Mouse (Mus musculus) left cerebral cortex, postnatal 25 days (tissue): ENCODE results near the gene Hibadh. TPM values are rescaled to one million over a fixed set of nuclear protein-coding genes. Genes with fewer than 3 reads are reported as not detected.
A peak's percentile ranks its signal among the peaks of the same experiment; 100 is the strongest.

Source experiments
- DNase-seq, 2 experiments: peaks; one replicate each; pipeline ENCODE4 v3.0.0; 2022; ENCODE audit warnings: low spot score in 2 of 2, mixed read lengths in 1 of 2
- intact Hi-C: fragments of 180-260 bp; cut with DNase I; formaldehyde crosslinking; loops from one replicate; pipeline ENCODE4 v1.15.1; 2025
- total RNA-seq, 2 experiments: library from RNA; stranded (reverse); gene quantifications; 2 replicates each; pipeline ENCODE4 v1.2.3; 2021

Gene Hibadh
- total RNA-seq, 2 experiments from 2014 or later, result 40.0 to 47.9 TPM

- DNase-seq, result no peak
- intact Hi-C loops, result loop anchor here (5.0 kb wide), 1 partner anchor 71 kb away; the partner anchor contains the start of gene Tax1bp1
Measured at GRCm38 (mm10) chr6:52641076-52641475, 887 bp upstream of the Hibadh start.

- intact Hi-C loops, result loop anchor here (5.0 kb wide), 1 partner anchor 73 kb away; the partner anchor contains the start of gene Tax1bp1
- peak in 1 of 2 experiments; percentile 24 for DNase-seq
Measured at GRCm38 (mm10) chr6:52639546-52640223, 504 bp downstream of the Hibadh start.

DNA sequence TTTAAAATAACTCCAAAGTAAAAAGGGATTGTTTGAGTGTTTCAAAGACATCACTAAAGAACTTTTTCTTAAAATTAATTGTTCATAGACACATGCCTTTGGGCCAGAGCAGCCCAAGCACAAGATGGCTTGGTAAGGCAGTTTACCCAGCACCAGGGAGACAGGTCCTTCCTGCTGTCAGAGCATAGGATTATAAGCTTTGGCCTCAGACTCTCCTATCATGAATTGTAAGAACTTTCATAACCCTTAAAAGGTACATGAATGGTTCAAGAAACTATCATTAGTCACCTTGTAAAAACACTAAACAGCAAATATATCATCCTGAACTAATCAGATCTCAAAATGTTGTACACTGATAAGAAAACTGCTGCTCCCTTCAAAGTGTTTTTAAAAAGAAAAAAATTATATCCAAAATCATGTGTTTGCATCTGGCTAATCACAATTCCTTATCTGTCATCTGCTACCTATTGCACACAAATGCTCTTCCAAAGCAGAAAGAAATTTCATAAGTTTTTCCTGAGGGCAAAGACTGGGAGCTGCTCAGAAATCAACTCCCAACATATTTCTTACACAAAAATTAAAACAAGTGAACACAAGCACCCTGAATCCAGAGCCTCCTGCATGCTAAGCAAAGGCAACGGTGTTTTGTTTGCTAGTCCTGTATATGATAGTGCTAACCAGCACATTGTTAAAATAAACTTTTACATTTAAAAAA, 1.6 kb downstream of the Hibadh start:
- intact Hi-C loops, result no loop called here
- no peak for DNase-seq

DNA sequence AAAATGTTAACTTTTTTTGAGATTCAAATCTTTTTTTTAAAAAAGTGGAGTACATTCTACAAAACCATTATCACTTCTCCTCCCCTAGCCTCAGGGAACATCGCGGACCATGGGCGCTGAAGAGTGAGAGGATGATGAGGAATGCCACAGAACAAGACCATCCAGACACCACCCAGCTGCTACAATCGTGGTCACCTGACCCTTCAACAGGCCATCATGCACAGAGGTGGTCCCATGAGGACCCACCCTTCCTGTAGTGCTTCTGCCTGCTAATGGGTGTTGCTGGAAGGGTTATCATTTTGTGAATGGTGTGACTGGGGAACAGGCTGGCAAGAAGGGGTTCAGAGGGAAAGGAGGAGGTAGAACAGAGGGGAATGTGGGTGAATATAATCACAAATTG, 2.9 kb downstream of the Hibadh start:
- intact Hi-C loops, result no loop called here
- no peak for DNase-seq

DNA sequence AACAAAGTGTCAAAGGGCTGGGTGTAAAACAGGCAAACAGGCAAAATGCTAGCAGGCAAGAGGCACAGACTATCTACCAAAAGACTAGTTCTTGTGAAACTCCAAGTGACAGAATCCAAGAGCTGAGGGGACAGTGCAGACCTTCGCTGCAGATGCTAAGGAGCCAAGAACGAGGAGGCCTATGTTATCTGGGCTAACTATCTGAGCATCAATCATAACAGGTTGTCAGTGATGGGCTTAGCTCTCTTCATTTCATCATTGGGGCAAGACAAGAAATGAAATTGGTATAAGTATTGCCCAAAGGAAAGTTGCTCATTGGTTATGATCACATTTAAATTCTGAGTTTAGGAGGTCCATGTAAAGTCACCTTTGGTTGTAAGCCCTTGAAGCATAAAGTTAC, 4.8 kb downstream of the Hibadh start:
- DNase-seq, result no peak
- intact Hi-C loops, result no loop called here

DNA sequence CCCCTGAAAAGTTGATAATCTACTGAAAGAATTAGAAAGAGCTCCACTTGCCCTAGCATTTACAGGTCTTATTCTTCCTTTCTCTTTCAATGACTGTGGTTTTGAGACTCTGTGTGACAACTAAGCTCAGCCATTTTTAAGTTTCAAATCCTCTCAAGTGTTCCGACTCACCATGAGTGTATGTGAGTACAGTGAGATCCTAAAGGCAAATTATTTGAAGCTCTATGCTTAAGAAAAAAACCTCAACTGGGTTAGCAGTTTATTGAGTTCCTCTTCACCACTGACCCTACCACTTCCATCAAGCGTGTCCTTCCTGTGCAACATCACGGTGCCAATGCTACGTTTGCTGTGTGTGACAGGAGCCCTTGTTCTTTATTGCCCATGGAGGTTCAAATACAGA, 9.6 kb downstream of the Hibadh start:
- intact Hi-C loops, result no loop called here

GRCm38 (mm10) chr6:52629180-52629579, 11.0 kb downstream of the Hibadh start:
- intact Hi-C loops, result no loop called here
- no peak for DNase-seq

More for the DNA sequence above, 9.6 kb downstream of the Hibadh start:
- no peak for DNase-seq

DNA sequence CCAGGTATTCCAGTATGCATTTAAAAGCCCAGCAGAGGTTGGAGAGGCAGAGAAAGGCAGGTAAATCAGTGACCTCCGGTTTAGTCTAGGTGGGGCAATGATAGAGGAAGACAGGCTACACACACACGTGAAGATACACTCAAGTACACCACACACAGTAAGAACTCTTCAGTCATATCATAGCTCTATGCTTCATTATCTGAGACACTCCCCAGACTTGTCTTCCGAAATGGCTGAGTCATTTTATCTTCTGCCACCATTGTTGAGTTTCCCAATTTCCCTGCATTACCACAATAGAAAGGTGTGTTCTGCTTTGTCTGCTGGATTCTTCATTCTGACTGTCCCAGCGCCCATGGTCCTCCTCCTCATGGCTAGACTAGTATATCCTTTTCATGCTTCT, 13.5 kb downstream of the Hibadh start:
- DNase-seq, result no peak
- intact Hi-C loops, result no loop called here

GRCm38 (mm10) chr6:52623741-52624140, 16.4 kb downstream of the Hibadh start:
- intact Hi-C loops, result no loop called here
- DNase-seq, result no peak

- no peak for DNase-seq
- intact Hi-C loops, result no loop called here
Measured at GRCm38 (mm10) chr6:52621731-52622480, 18.3 kb downstream of the Hibadh start.

GRCm38 (mm10) chr6:52620090-52620489, 20.1 kb downstream of the Hibadh start:
- DNase-seq, result no peak
- intact Hi-C loops, result no loop called here

DNA sequence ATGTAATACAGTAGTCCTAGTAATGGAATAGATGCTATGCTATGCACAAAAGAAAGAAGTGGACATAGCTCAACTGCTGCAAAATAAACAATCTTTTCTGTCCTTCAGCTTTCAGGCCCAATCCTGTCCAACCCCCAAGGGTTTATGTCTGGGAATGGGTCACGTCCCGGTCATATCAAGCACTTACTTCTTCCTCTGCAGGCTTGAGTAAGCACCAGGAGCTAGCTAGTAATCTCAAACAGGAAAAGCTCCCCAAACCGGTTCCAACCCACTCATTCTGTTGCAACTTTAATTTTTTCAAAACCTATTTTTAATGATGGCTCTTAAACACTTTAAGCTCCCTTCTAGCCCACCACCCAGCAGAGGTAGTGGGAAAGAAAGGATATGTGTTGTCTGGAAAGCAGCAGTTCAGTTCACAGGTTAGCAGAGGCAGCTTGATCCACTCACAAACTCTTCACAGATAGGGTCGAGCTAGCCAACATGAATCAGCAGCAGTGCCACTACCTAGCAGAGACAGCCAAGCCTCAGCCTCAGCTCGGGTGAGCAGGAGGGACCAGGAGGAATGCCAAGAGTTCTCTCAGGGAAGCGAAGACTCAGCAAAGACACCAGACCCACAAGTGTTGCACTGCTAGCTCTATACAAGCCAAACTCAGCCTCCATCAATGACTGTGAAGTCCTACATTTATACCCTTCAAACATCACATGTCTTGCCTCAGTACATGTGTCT, 30.4 kb downstream of the Hibadh start:
- intact Hi-C loops, result loop anchor here (10.0 kb wide), 1 partner anchor 225 kb away; no protein-coding TSS in a partner anchor
- peak in 1 of 2 experiments; percentile 14 for DNase-seq

- no peak for DNase-seq
- intact Hi-C loops, result loop anchor here (10.0 kb wide), 1 partner anchor 227 kb away; no protein-coding TSS in a partner anchor
Measured at GRCm38 (mm10) chr6:52608121-52608520, 32.1 kb downstream of the Hibadh start.

DNA sequence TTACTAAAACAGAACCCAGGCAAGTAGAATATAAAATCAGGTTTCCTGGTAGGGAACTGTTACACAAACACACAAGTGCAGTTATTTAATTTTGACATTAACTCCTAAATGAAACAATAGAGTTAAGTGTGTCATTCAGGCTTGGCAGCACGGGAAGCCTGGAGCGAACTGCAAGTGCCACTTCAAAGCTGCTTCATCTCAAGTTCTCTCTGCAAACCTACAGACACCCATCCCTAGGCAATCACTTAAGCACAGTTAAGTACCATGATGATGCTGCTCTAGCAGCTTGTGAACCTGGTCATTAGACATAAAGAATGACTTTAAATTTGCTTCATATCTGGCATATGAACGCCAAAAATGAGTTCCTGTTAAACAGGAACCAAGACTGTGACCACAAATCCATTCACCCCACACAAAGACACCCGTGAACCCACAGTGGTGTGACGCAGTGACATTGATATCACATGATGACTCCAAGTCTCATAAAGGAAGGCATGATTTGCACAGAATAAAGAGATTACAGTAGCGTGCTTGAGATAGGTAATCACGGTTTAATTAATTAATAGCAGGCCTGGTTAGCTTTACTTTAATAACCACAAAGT, 33.3 kb downstream of the Hibadh start:
- no peak for DNase-seq
- intact Hi-C loops, result loop anchor here (10.0 kb wide), 1 partner anchor 228 kb away; no protein-coding TSS in a partner anchor

DNA sequence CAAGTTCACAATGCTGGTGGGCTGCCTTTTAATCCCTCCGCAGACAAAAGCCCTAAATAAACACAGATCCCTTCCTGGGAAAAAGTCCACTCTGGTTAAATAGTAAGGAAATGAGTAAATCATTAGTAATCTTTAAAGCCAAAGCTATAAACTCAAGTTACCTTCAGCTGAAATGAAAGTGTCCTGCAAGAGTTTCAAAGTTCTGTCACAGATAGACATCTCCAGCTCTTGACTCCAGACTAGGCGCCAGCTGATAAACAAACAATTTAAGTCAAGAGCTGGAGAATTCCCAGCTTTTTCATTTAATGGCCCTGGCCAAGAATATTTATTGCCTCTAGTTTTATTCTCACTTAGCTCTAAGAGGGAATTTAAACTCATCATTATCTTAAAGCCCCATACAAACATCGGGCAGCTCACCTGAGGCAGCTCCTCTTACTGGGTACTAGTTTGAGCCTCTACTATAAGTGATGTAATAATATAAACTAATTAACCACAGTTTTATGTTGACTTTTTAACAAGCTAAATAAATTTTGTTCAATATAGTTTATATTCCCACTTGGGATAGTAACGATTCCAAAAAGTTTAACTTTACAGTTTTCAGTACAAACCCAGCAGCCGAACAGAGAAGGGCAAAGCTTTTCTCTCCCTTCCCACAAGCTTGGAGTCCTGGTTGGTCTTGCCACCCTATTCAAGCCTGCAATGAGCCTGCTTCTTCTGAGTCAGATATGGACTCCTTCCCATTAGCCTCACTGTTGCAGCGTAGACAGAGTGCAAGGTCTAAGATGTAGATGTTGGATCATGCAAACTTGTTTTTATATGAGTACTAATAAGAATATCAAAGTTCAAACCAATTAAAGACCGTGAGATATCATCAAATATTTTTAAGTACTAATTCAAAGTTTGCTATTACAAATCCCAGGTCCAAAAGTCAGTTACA, 38.2 kb downstream of the Hibadh start:
- DNase-seq, result no peak
- intact Hi-C loops, result loop anchor here (2.0 to 10.0 kb wide), 2 partner anchors 233 to 293 kb away; no protein-coding TSS in a partner anchor

GRCm38 (mm10) chr6:52601117-52601516, 39.1 kb downstream of the Hibadh start:
- DNase-seq, result peak; percentile 17 to 53
- intact Hi-C loops, result loop anchor here (2.0 to 10.0 kb wide), 2 partner anchors 234 to 292 kb away; no protein-coding TSS in a partner anchor

- no peak for DNase-seq
- intact Hi-C loops, result no loop called here
Measured at GRCm38 (mm10) chr6:52594752-52595151, 45.4 kb downstream of the Hibadh start.

DNA sequence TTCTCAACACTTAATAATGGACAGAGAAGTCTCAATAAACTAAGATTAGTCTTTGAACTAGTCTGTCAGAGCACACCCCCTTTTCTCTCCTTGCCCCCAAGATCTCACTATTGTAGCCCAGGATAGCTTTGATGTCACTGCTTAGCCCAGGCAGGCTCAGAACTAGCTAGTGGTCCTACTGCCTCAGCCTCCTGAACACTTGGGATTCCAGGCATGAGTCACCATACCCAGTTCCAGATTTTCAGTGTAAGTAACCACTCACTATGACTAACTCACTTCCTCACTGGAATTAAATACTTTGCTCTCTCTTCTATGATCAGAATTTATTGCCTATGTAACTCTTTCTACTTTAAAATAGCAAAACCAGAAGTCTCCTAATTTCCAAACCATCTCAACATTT, 53.6 kb downstream of the Hibadh start:
- intact Hi-C loops, result no loop called here
- DNase-seq, result no peak
